Mouse (Mus musculus) heart, embryonic 11.5 days (tissue): Measurements from ENCODE around the gene Banp. TPM values are rescaled to one million over a fixed set of nuclear protein-coding genes. Genes with fewer than 3 reads are reported as not detected.
A peak's percentile ranks its signal among the peaks of the same experiment; 100 is the strongest.

Source experiments
- ATAC-seq: fragments of 200-750 bp; cut with Nextera tagmentation; replicated peaks from 2 replicates; pipeline ENCODE4 v1.8.0; 2017; ENCODE audit warnings: moderate library complexity; ENCODE audit not compliant: insufficient number of reproducible peaks, low FRiP score, low TSS enrichment
- H3K27ac ChIP-seq: fragments of 300-500 bp; sonication (generic); 2 replicates; pipeline ENCODE4 v1.5.1; 2014; ENCODE audit warnings: mild to moderate bottlenecking, low read depth, low read length
- H3K27me3 ChIP-seq: fragments of 300-500 bp; sonication (generic); 2 replicates; pipeline ENCODE4 v1.6.1; 2014; ENCODE audit warnings: mild to moderate bottlenecking, low read length, mixed read lengths; ENCODE audit not compliant: control insufficient read depth, insufficient read depth
- H3K36me3 ChIP-seq: fragments of 300-500 bp; sonication (generic); 2 replicates; pipeline ENCODE4 v1.6.1; 2014; ENCODE audit warnings: mild to moderate bottlenecking, low read length, moderate library complexity, mixed read lengths; ENCODE audit not compliant: control insufficient read depth, insufficient read depth
- H3K4me1 ChIP-seq: fragments of 300-500 bp; sonication (generic); 2 replicates; pipeline ENCODE4 v1.6.1; 2014; ENCODE audit warnings: low read length; ENCODE audit not compliant: control insufficient read depth, insufficient read depth
- H3K4me2 ChIP-seq: fragments of 300-500 bp; sonication (generic); 2 replicates; pipeline ENCODE4 v1.6.1; 2014; ENCODE audit warnings: mild to moderate bottlenecking, moderate library complexity
- H3K4me3 ChIP-seq: fragments of 300-500 bp; sonication (generic); 2 replicates; pipeline ENCODE4 v1.5.1; 2014; ENCODE audit warnings: low read depth, low read length
- H3K9ac ChIP-seq: fragments of 300-500 bp; sonication (generic); 2 replicates; pipeline ENCODE4 v1.6.1; 2014; ENCODE audit warnings: mild to moderate bottlenecking, low read depth, low read length, moderate library complexity
- H3K9me3 ChIP-seq: fragments of 300-500 bp; sonication (generic); replicated peaks from 2 replicates; pipeline ENCODE4 v1.6.1; 2016; ENCODE audit warnings: low read length; ENCODE audit not compliant: control insufficient read depth
- WGBS: fragments of 180-500 bp; shearing (Covaris S2); extraction: QIAGEN DNeasy Blood & Tissue Kit; methylation state at CpG from one replicate; pipeline ENCODE4 v1.1.7; 2014; ENCODE audit not compliant: insufficient replicate concordance; 5-methylcytosine and 5-hydroxymethylcytosine counted together
- polyA plus RNA-seq: library from polyadenylated mRNA; unstranded; fragments of >200 nt; fragmentation: Nextera tagmentation; extraction: Ambion mirVana; gene quantifications from 2 replicates; pipeline ENCODE4 v1.2.1, GENCODE M21; 2014

Banp gene
- polyA plus RNA-seq, 1 experiment from 2014 or later, result 40.1 TPM

DNA sequence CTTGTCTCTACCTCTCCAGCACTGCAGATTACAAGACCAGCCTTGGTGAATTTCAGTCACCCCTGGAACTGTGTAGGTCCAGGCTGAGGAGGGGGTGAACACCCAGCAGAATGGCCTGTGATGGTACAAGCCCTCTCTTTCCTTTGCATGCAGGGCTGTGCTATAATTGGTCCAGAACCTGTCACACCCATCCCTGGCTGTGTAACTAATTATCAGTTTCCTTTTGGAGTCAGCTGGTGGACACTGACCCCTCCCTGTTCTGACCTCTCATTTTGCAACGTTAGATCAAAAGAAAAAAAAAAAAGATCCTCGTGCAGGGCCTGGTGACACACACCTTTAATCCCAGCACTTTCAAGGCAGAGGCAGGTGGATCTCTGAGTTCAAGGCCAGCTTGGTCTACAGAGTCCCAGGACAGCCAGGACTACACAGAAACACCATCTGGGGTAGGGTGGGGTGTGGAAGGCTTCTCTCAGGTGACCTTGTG lies 6.5 kb upstream of the Banp start:
- H3K36me3 ChIP-seq, result no peaks in the 10 kb centered on the region
- no peak overlapping the region for H3K4me3 ChIP-seq
- no peaks in the 10 kb centered on the region for H3K9me3 ChIP-seq
- no peak overlapping the region for H3K27ac ChIP-seq
- no peaks in the 10 kb centered on the region for H3K27me3 ChIP-seq
- ATAC-seq, result no peak
- H3K9ac ChIP-seq, result no peak overlapping the region
- no peak overlapping the region for H3K4me2 ChIP-seq
- WGBS, result 33% methylated on average over 2 of the region's 2 CpGs
- H3K4me1 ChIP-seq, result peaks cover 1% of the 10 kb centered on the region

DNA sequence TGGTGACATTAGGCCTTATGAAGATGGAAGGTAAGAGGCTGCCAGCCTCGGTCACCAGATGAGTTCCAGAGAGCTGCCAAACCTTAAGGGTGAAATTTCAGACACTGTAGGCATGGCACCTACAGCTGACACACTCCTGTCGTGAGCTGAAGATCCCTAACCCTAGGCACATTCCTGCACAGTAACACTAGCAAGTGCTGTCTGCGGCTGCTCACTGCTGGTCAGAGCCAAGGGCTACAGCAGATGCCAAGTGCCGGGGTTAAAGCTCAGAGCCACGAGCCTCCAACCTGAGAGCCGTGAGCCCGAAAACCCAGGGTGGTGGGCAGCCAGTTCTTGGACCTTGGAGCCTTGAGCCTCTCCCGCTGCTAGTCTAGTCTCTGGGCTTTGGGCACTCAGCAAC lies 5.8 kb upstream of the Banp start:
- ATAC-seq, result no peak
- no peak overlapping the region for H3K4me2 ChIP-seq
- H3K4me1 ChIP-seq, result peaks cover 7% of the 10 kb centered on the region
- no peak overlapping the region for H3K9ac ChIP-seq
- no peaks in the 10 kb centered on the region for H3K36me3 ChIP-seq
- H3K27me3 ChIP-seq, result no peaks in the 10 kb centered on the region
- H3K9me3 ChIP-seq, result no peaks in the 10 kb centered on the region
- no peak overlapping the region for H3K27ac ChIP-seq
- 72% methylated on average over 8 of the region's 8 CpGs for WGBS
- no peak overlapping the region for H3K4me3 ChIP-seq

DNA sequence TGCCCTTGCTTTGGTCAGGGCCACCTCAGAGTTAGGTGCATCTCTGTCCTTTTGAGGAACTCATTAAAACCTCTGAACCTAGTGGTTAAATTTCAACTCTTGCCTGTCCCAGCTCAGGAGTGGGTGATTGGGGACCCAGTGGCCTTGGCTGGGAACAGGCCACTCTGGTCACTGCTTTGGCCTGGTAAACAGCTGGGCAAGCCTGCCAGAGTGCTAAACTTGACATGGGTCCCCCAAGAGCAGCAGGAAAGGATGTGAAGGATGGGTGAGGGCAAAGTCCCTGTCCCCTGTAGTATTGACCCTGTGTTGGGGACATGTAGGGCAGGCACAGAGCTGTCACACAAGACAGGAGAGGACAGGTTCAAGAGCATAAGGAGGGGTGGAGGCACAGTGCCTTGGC lies 4.7 kb upstream of the Banp start, which contains the start of gene Car5a:
Gene Car5a (minus strand): TSS at position 74 of the 400 bp plus-strand sequence.
- Histone ChIP-seq H3K36me3 (no peaks in the 10 kb centered on the region), H3K9ac (no peak within 1 kb of the TSS), H3K4me3 (no peak within 1 kb of the TSS), H3K27me3 (no peaks in the 10 kb centered on the region), H3K9me3 (no peaks in the 10 kb centered on the region), H3K4me2 (no peak within 1 kb of the TSS), H3K4me1 (peaks cover 15% of the 10 kb centered on the region), H3K27ac (no peak within 1 kb of the TSS)
- ATAC-seq, result no peak

DNA sequence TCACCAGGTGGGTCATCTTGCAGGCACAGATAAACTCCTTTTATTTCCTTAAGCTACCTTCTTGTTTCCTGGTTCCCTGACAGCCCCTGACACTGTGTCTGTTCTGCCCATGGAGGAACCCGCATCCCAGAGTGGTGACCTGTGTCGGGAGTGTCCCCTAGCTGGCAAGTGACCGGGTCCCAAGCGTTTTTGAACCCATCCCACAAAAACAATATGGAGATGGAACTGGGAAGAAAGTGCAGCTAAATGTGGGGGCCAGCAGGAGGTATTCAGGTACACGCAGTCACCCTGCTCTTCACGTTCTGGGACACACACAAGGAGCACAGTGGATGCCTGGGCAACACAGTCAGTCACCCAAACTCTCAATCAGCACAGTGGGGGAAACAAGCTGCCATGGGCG lies 3.2 kb upstream of the Banp start:
- Histone ChIP-seq H3K27me3 (no peaks in the 10 kb centered on the region), H3K36me3 (no peaks in the 10 kb centered on the region), H3K4me2 (no peak overlapping the region), H3K4me1 (peaks cover 15% of the 10 kb centered on the region), H3K27ac (no peak overlapping the region), H3K9ac (no peak overlapping the region), H3K4me3 (no peak overlapping the region), H3K9me3 (no peaks in the 10 kb centered on the region)
- ATAC-seq, result no peak
- 85% methylated on average over 7 of the region's 7 CpGs for WGBS

DNA sequence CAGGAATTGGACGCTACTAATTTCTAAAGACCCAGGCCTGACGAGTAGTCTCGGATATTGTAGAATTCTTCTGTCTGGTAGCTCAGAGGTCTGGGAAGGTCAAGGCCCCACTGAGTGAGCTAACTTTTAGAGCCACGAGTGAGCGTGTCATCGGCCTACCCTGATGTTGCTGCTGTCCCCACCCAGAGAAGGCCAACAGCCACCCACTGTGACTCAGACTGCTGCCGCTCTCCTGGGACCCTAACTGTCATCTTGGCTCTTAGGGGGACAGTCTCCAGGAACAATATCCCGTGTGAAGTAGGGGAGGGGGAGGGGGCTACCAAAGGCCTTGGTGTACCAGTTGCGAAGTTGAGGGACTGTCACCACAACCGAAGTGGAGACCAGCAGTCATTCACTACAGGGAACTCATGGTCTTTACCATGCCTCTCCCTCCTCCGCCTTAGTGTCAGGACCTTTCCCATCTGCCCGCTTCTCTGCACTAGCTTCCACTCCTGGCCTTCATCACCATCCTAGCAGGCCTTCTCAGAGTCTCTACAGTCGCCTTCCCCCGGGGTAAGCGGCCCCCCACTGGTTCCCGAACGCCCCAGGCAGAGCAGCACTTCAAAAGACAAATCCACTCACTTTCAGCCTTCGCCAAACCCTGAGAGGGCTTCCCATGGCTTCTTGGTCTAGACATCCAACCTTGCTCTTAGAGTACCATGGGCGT lies 2.4 kb upstream of the Banp start:
- Histone ChIP-seq H3K27ac (peak overlapping the region; percentile 64), H3K27me3 (no peaks in the 10 kb centered on the region), H3K4me2 (peak overlapping the region; percentile 77), H3K4me1 (peaks cover 23% of the 10 kb centered on the region), H3K9ac (peak overlapping the region; percentile 50), H3K36me3 (no peaks in the 10 kb centered on the region), H3K9me3 (no peaks in the 10 kb centered on the region), H3K4me3 (peak overlapping the region; percentile 41)
- WGBS, result 26% methylated on average over 19 of the region's 19 CpGs
- ATAC-seq, result no peak

DNA sequence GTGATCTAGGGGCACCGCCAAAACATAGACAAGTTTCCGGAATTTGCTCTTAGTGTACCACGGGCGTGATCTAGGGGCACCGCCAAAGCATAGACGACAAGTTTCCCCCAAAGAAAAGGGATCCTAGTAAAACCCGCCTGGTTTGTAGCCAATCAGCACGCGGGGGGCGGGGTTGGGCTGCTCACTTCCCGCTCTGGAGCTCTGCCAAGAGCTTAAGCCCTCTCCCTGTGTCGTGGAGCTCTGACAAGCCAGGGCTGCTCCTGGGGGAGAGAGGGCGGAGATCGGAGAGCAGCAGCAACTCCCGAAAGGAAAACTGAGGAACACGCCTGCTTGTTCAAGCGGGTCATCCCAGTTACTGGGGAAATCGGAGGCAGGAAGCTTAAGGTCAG lies 1.8 kb upstream of the Banp start:
- WGBS, result under 1% methylated on average over 18 of the region's 18 CpGs
- Histone ChIP-seq H3K9ac (peak overlapping the region; percentile 50), H3K27me3 (no peaks in the 10 kb centered on the region), H3K27ac (peak overlapping the region; percentile 64), H3K4me1 (peaks cover 25% of the 10 kb centered on the region), H3K4me3 (peak overlapping the region; percentile 41), H3K9me3 (no peaks in the 10 kb centered on the region), H3K4me2 (peak overlapping the region; percentile 77), H3K36me3 (no peaks in the 10 kb centered on the region)
- peak; percentile 57 for ATAC-seq

DNA sequence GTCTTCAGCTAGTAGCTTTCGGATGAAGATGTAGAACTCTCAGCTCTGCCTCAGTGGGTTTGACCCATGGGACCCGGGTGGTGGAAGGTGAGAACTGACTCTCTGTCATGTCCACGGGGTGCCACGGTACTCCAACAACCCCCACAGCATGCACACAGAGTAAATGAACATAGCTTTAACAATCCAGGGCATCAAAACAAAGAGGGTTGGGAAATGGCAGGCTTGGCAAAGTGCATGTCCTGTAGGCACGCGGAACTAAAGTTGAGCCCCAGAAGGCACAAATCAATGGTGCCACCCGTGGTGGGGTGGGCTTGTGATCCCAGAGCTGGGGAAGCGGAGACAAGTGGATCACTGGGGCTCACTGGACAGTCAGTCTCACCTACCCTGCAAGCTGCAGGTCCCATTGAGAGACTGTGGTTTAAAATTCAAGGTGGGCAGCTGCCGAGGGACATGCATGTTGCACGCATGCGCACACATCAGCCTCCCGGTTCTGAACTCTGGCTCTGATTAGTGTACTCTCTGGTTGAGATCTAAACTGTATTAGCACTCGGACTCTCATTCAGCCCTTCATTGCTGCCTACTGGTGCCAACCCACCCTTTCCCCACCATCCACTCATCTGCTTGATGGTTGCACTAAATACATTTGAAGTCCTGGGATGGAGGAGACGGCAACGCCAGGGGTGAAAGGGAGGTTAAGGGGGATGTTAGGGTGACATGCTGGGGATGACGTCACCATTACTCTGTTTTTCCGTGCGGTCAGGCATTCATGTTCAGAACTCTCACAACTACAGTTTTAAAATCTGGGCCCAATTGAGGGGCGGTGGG lies 1.0 kb upstream of the Banp start:
- WGBS, result 55% methylated on average over 19 of the region's 19 CpGs
- Histone ChIP-seq H3K9me3 (no peaks in the 10 kb centered on the region), H3K27ac (peak overlapping the region; percentile 64), H3K4me2 (peak overlapping the region; percentile 77), H3K9ac (peak overlapping the region; percentile 50), H3K36me3 (no peaks in the 10 kb centered on the region), H3K27me3 (no peaks in the 10 kb centered on the region), H3K4me1 (peaks cover 25% of the 10 kb centered on the region), H3K4me3 (peak overlapping the region; percentile 41)
- no peak for ATAC-seq

DNA sequence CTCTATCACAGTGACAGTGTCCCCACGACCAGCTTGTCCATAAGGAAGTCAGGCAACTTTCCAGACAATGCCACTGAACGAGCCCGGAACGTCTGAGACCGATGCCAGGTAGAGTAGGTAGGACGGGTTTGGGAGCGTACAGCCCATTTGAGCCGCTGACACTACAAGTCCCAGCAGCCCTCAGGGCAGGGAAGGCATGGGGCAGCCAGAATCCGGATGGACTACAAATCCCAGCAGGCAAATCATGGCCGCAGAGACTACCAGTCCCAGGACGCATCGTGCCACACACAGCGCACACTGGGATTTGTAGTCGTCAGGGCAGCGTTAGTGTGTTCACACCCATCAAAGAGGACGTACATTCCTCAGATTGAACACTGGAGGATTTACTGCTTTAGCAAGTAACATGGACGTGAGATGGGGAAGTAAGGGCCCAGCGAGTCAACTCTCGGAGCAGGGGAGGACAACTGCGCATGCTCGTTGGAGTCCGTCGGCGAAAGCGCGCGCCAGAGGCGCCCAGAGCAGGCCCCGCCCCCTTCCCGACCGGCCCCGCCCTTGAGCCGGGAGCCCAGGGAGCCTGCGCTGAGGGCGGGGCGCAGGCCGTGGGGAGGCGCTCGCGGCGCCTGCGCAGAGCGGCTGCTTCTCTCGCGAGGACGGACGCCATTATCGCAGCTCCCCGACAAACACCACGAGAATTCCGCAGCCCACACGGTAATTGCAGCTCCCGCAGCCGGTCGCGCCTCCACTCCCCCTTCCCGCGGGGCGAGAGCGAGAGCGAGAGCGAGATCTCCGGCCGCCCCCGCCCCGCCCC lies 595 bp downstream of the Banp start:
- WGBS, result under 1% methylated on average over 59 of the region's 66 CpGs
- peak; percentile 92 for ATAC-seq
- Histone ChIP-seq H3K9me3 (no peaks in the 10 kb centered on the region), H3K27ac (peak overlapping the region; percentile 97), H3K4me2 (peak overlapping the region; percentile 95), H3K9ac (peak overlapping the region; percentile 92), H3K27me3 (no peaks in the 10 kb centered on the region), H3K36me3 (0 out of 2 replicates have a peak, but pooled peaks cover 3% of the 10 kb centered on the region), H3K4me1 (peaks cover 28% of the 10 kb centered on the region), H3K4me3 (peak overlapping the region; percentile 74)
